Mouse (Mus musculus): ENCODE results near the gene Cyb5r4. TPM values are rescaled to one million over a fixed set of nuclear protein-coding genes. Genes with fewer than 3 reads are reported as not detected.

Cyb5r4 gene
- total RNA-seq, 1 experiment: 27.9 TPM

DNA sequence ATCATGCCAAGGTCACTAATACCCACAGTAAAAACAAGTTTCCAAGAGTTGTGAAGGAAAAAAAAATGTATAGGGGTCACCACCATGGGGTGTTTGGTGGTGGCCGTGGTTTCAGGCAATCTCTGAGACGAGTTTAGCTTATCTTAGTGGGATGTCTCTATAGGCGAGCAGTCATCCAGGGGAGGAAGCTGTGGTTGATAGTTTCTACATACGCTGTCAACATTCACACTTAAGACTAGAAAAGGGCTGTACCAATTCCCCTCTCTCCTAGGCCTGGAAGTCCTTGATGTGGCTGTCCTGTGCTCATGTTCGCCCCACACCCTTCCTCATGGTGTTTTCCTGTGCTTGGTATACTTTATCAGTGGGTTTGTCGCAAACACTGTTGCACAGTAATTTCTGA lies 4.0 kb downstream of the Cyb5r4 start:
- H3K4me1 ChIP-seq (ENCODE audit: control insufficient read depth in 2 of 2, insufficient read depth in 2 of 2, low read length in 2 of 2, poor library complexity in 1 of 2): peaks cover 2 to 3% of the 10 kb centered on the region in 2 experiments; a peak in 1 of 4 replicates
- no peak overlapping the region for H3K9ac ChIP-seq (ENCODE audit: insufficient read depth, low read depth, low read length, poor library complexity, severe bottlenecking)
- in situ Hi-C loops (cut with MboI; ENCODE audit: low sequenced_read_pairs in 2 of 2, unreplicated experiment in 2 of 2): loop anchor here in 1 of 2 experiments (10.0 kb wide), 1 partner anchor 219 kb away; no protein-coding TSS in a partner anchor
- TF ChIP-seq MAFK (IDR thresholded peaks at IDR 0.05; ENCODE audit: insufficient read depth, low read depth, low read length) (no peak), HCFC1 (IDR thresholded peaks at IDR 0.05; ENCODE audit: borderline replicate concordance, insufficient read depth, low read length) (no peak), ZC3H11A (IDR thresholded peaks at IDR 0.05; ENCODE audit: borderline replicate concordance, low read depth, low read length) (no peak), CHD2 (IDR thresholded peaks at IDR 0.05; ENCODE audit: low read depth, low read length) (no peak), ZNF384 (IDR thresholded peaks at IDR 0.05; ENCODE audit: low read depth, low read length) (no peak)
- H3K9me3 ChIP-seq (ENCODE audit: control insufficient read depth, insufficient read depth, low read depth, low read length): no peaks in the 10 kb centered on the region
- H3K27ac ChIP-seq (ENCODE audit: insufficient read depth, low read depth, low read length, poor library complexity, severe bottlenecking): no peak overlapping the region
- H3K4me3 ChIP-seq (ENCODE audit: insufficient read depth in 1 of 2, low read depth in 1 of 2, low read length in 2 of 2, poor library complexity in 1 of 2, severe bottlenecking in 1 of 2): no peak overlapping the region
- DNase-seq (ENCODE audit: low read depth, low spot score): no peak
- no peaks in the 10 kb centered on the region for H3K36me3 ChIP-seq (ENCODE audit: control insufficient read depth, insufficient read depth, low read length, poor library complexity, severe bottlenecking)

DNA sequence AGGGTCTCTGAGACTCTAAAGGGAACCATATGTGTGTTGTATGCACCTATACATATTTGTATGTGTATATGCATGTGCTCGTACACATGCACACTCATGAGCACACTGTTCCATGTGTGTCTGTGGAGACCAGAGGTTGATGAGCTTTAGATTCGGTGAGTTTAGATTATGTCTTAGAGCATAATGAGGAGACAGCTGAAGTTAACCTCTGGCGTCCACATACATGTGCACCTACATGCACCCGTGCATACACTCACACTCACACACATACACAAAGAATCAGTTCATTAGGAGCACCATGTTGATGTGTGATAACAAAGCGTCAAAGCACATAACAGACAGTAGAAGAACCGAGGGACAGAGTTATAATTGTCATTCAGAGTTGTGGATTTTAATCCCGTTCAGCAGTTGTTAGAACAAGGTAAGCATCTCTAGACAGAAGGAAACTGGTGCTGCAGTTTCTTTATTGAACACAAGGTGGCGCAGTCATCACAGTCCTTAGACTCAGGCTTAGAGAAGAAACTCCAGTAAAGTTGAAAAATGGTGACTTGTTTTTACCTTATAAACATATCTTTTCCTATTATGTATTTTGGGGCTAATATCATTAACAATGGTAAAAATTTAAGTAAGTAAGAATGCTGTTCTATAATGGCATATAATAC lies 5.7 kb downstream of the Cyb5r4 start:
- no peak overlapping the region for H3K9ac ChIP-seq (ENCODE audit: insufficient read depth, low read depth, low read length, poor library complexity, severe bottlenecking)
- TF ChIP-seq ZC3H11A (IDR thresholded peaks at IDR 0.05; ENCODE audit: borderline replicate concordance, low read depth, low read length) (peak; percentile 55; the same call in 1 of the 2 replicates), HCFC1 (IDR thresholded peaks at IDR 0.05; ENCODE audit: borderline replicate concordance, insufficient read depth, low read length) (no peak)
- H3K27ac ChIP-seq (ENCODE audit: insufficient read depth, low read depth, low read length, poor library complexity, severe bottlenecking): no peak overlapping the region
- H3K36me3 ChIP-seq (ENCODE audit: control insufficient read depth, insufficient read depth, low read length, poor library complexity, severe bottlenecking): no peaks in the 10 kb centered on the region
- in situ Hi-C loops (cut with MboI; ENCODE audit: low sequenced_read_pairs in 2 of 2, unreplicated experiment in 2 of 2): loop anchor here in 1 of 2 experiments (10.0 kb wide), 1 partner anchor 217 kb away; no protein-coding TSS in a partner anchor
- H3K4me3 ChIP-seq (ENCODE audit: insufficient read depth in 1 of 2, low read depth in 1 of 2, low read length in 2 of 2, poor library complexity in 1 of 2, severe bottlenecking in 1 of 2): no peak overlapping the region
- peaks cover 2% of the 10 kb centered on the region in 2 experiments; a peak in 1 of 4 replicates for H3K4me1 ChIP-seq (ENCODE audit: control insufficient read depth in 2 of 2, insufficient read depth in 2 of 2, low read length in 2 of 2, poor library complexity in 1 of 2)
- H3K9me3 ChIP-seq (ENCODE audit: control insufficient read depth, insufficient read depth, low read depth, low read length): no peaks in the 10 kb centered on the region
- peak; percentile 61 for DNase-seq (ENCODE audit: low read depth, low spot score)

DNA sequence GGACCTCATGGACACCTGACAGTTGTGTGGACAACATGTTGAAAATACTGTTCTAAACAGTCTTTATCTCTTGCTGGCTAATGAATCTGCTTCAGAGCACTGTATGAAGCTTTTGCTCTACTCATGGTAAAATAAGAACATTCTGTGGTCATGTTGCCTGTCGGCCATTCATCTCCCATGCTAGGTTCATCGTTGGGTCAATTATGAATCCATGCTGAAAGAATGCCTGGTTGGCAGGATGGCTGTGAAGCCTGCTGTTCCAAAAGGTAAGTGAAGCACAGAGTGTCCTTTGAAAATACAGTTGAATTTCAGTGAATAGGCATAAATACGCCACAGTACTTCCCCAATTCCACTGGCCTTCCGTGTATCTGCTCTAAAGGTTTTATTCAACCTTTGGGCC lies 10.4 kb downstream of the Cyb5r4 start:
- peaks cover 2% of the 10 kb centered on the region; the same call in 1 of the 2 replicates for H3K36me3 ChIP-seq (ENCODE audit: control insufficient read depth, insufficient read depth, low read length, poor library complexity, severe bottlenecking)
- no peaks in the 10 kb centered on the region for H3K9me3 ChIP-seq (ENCODE audit: control insufficient read depth, insufficient read depth, low read depth, low read length)
- H3K4me1 ChIP-seq (ENCODE audit: control insufficient read depth in 2 of 2, insufficient read depth in 2 of 2, low read length in 2 of 2, poor library complexity in 1 of 2): no peaks in the 10 kb centered on the region
- no peak overlapping the region for H3K27ac ChIP-seq (ENCODE audit: insufficient read depth, low read depth, low read length, poor library complexity, severe bottlenecking)
- H3K9ac ChIP-seq (ENCODE audit: insufficient read depth, low read depth, low read length, poor library complexity, severe bottlenecking): no peak overlapping the region
- DNase-seq (ENCODE audit: low read depth, low spot score): no peak
- no peak overlapping the region for H3K4me3 ChIP-seq (ENCODE audit: insufficient read depth in 1 of 2, low read depth in 1 of 2, low read length in 2 of 2, poor library complexity in 1 of 2, severe bottlenecking in 1 of 2)
- TF ChIP-seq CHD2 (IDR thresholded peaks at IDR 0.05; ENCODE audit: low read depth, low read length) (no peak), HCFC1 (IDR thresholded peaks at IDR 0.05; ENCODE audit: borderline replicate concordance, insufficient read depth, low read length) (no peak), ZNF384 (IDR thresholded peaks at IDR 0.05; ENCODE audit: low read depth, low read length) (no peak), ZC3H11A (IDR thresholded peaks at IDR 0.05; ENCODE audit: borderline replicate concordance, low read depth, low read length) (no peak), MAFK (IDR thresholded peaks at IDR 0.05; ENCODE audit: insufficient read depth, low read depth, low read length) (no peak)
- in situ Hi-C loops (cut with MboI; ENCODE audit: low sequenced_read_pairs in 2 of 2, unreplicated experiment in 2 of 2): no loop called here

- no peak for DNase-seq (ENCODE audit: low read depth, low spot score)
- in situ Hi-C loops (cut with MboI; ENCODE audit: low sequenced_read_pairs in 2 of 2, unreplicated experiment in 2 of 2): no loop called here
- Histone ChIP-seq H3K27ac (ENCODE audit: insufficient read depth, low read depth, low read length, poor library complexity, severe bottlenecking) (no peak overlapping the region), H3K36me3 (ENCODE audit: control insufficient read depth, insufficient read depth, low read length, poor library complexity, severe bottlenecking) (peaks cover 2% of the 10 kb centered on the region; the same call in 1 of the 2 replicates), H3K4me3 (ENCODE audit: insufficient read depth in 1 of 2, low read depth in 1 of 2, low read length in 2 of 2, poor library complexity in 1 of 2, severe bottlenecking in 1 of 2) (no peak overlapping the region), H3K9me3 (ENCODE audit: control insufficient read depth, insufficient read depth, low read depth, low read length) (no peaks in the 10 kb centered on the region), H3K4me1 (ENCODE audit: control insufficient read depth in 2 of 2, insufficient read depth in 2 of 2, low read length in 2 of 2, poor library complexity in 1 of 2) (no peaks in the 10 kb centered on the region), H3K9ac (ENCODE audit: insufficient read depth, low read depth, low read length, poor library complexity, severe bottlenecking) (no peak overlapping the region)
- TF ChIP-seq HCFC1 (IDR thresholded peaks at IDR 0.05; ENCODE audit: borderline replicate concordance, insufficient read depth, low read length): no peak
- TF ChIP-seq CHD2 (IDR thresholded peaks at IDR 0.05; ENCODE audit: low read depth, low read length): no peak
- TF ChIP-seq ZC3H11A (IDR thresholded peaks at IDR 0.05; ENCODE audit: borderline replicate concordance, low read depth, low read length): no peak
- TF ChIP-seq ZNF384 (IDR thresholded peaks at IDR 0.05; ENCODE audit: low read depth, low read length): no peak
- TF ChIP-seq MAFK (IDR thresholded peaks at IDR 0.05; ENCODE audit: insufficient read depth, low read depth, low read length): no peak
These were observed 13.2 kb downstream of the Cyb5r4 start for GRCm38 (mm10) chr9:87034831-87035580.

All from ES-E14 (cell line).